Mouse (Mus musculus): ENCODE measurements around the gene Mkrn2os.
"Not testable (repeated sequence)": the region's sequence is repeated elsewhere in the genome, so short reads cannot be mapped to it uniquely, and the experiment has no call there.

DNA sequence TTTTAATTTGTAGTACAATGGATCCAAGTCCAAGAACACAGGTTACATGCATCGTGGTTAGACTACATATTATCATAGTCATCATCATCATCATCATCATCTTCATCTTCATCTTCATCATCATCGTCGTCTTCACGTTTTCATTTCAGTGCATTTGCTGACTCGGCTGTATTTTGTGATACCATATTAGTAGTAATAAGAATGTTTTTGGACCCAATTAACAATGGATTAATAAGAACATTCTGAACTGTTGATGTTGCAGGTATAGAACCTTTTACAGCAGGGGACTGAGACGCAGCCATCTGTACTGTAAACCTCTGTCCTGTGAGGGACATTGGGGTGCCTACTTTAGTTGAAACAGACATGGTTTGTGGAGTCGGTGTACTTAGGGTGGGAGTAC is 45.8 kb upstream of the Mkrn2os start:
- TF ChIP-seq ZC3H11A (IDR thresholded peaks at IDR 0.05; ENCODE audit: low read depth, low read length); TBP (conservative IDR thresholded peaks at IDR 0.05; ENCODE audit: low read depth, low read length); EP300 (IDR thresholded peaks at IDR 0.05; ENCODE audit: low read length); ZMIZ1 (IDR thresholded peaks at IDR 0.05; ENCODE audit: low read depth, low read length); POLR2A (IDR thresholded peaks at IDR 0.05; ENCODE audit: low read depth, low read length); ZKSCAN1 (IDR thresholded peaks at IDR 0.05; ENCODE audit: borderline replicate concordance, low read depth, low read length); CTCF (conservative IDR thresholded peaks at IDR 0.05 in 1 of 2, IDR thresholded peaks at IDR 0.05 in 1 of 2; ENCODE audit: low read depth in 2 of 2, low read length in 2 of 2); KAT2A (IDR thresholded peaks at IDR 0.05; ENCODE audit: insufficient replicate concordance, low read length); MXI1 (IDR thresholded peaks at IDR 0.05; ENCODE audit: low read depth, low read length); ZNF384 (IDR thresholded peaks at IDR 0.05; ENCODE audit: low read depth, low read length); MAX (IDR thresholded peaks at IDR 0.05; ENCODE audit: low read length); TCF12 (IDR thresholded peaks at IDR 0.05; ENCODE audit: low read depth, low read length); UBTF (IDR thresholded peaks at IDR 0.05; ENCODE audit: low read depth, low read length): not testable (repeated sequence)
